Mouse (Mus musculus) erythroblast, embryonic 14.5 days (primary cell): ENCODE data around the gene Rpl3l.

Source experiments
- GATA1 ChIP-seq: IDR thresholded peaks from 2 replicates; pipeline ENCODE4 v1.6.1; 2012; ENCODE audit warnings: low read length, inconsistent platforms, mixed read lengths
- TAL1 ChIP-seq: IDR thresholded peaks from 3 replicates; pipeline ENCODE4 v1.6.1; 2012; ENCODE audit warnings: low read length, inconsistent platforms, mixed read lengths

DNA sequence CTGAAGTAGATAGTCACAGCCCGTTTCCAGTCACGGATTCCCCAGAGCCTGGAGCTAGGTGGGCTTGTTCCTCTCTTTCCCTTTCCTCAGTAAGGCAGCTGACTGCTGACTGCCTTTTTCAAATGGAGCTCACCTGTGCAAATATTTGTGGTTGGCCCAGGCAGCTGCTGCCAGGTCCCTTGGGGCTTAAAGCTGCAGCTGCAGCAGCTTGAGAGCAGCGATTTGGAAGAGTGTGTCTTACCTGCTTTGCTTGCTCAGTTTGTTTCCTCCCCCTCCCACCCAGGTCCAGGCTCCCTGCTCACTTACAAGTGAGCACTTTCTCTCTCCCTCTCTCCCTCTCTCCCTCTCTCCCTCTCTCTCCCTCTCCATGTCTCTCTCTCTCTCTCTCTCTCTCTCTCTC, 41.5 kb downstream of the Rpl3l start:
- TF ChIP-seq TAL1 (no peak), GATA1 (no peak)
